Mouse (Mus musculus) urinary bladder, adult 18-20 months (tissue): ENCODE measurements around the gene Panx1.

Source experiments
- DNase-seq, 2 experiments: peaks; one replicate each; pipeline ENCODE4 v3.0.0; 2022; ENCODE audit warnings: low spot score in 2 of 2, mixed read lengths in 2 of 2

Panx1 gene

GRCm38 (mm10) chr9:15045084-15045669, at the start of gene Panx1:
Gene Panx1, minus strand, starts transcription at chr9:15045478.
- peak; percentile 44 to 67 for DNase-seq

- peak; percentile 34 to 63 for DNase-seq
Observed at GRCm38 (mm10) chr9:15068686-15069295, 23.5 kb upstream of the Panx1 start.

- no peak for DNase-seq
Observed at GRCm38 (mm10) chr9:15067995-15068685, 22.9 kb upstream of the Panx1 start.

- no peak for DNase-seq
Observed at GRCm38 (mm10) chr9:15064176-15064575, 18.9 kb upstream of the Panx1 start.

- no peak for DNase-seq
Observed at GRCm38 (mm10) chr9:15060847-15061246, 15.6 kb upstream of the Panx1 start.

- DNase-seq: no peak
Observed at GRCm38 (mm10) chr9:15060026-15060425, 14.7 kb upstream of the Panx1 start.

- DNase-seq: no peak
Observed at GRCm38 (mm10) chr9:15045740-15046139, 462 bp upstream of the Panx1 start.

- no peak for DNase-seq
Observed at GRCm38 (mm10) chr9:15044391-15045083, 741 bp downstream of the Panx1 start.

GRCm38 (mm10) chr9:15041556-15041955, 3.7 kb downstream of the Panx1 start:
- no peak for DNase-seq

- no peak for DNase-seq
Observed at GRCm38 (mm10) chr9:15039848-15040247, 5.4 kb downstream of the Panx1 start.

GRCm38 (mm10) chr9:15037704-15038103, 7.6 kb downstream of the Panx1 start:
- DNase-seq: no peak

GRCm38 (mm10) chr9:15037237-15037636, 8.0 kb downstream of the Panx1 start:
- peak in 1 of 2 experiments; percentile 34 for DNase-seq

- DNase-seq: no peak
Observed at GRCm38 (mm10) chr9:15036807-15037206, 8.5 kb downstream of the Panx1 start.

GRCm38 (mm10) chr9:15036405-15036804, 8.9 kb downstream of the Panx1 start:
- DNase-seq: no peak

GRCm38 (mm10) chr9:15035979-15036378, 9.3 kb downstream of the Panx1 start:
- no peak for DNase-seq

- DNase-seq: no peak
Observed at GRCm38 (mm10) chr9:15034546-15035273, 10.6 kb downstream of the Panx1 start.

- no peak for DNase-seq
Observed at GRCm38 (mm10) chr9:15033568-15034160, 11.6 kb downstream of the Panx1 start.

GRCm38 (mm10) chr9:15032797-15033196, 12.5 kb downstream of the Panx1 start:
- no peak for DNase-seq

- no peak for DNase-seq
Observed at GRCm38 (mm10) chr9:15030771-15031170, 14.5 kb downstream of the Panx1 start.

GRCm38 (mm10) chr9:15029025-15029727, 16.1 kb downstream of the Panx1 start:
- no peak for DNase-seq

GRCm38 (mm10) chr9:15027725-15028124, 17.6 kb downstream of the Panx1 start:
- no peak for DNase-seq
